Mouse (Mus musculus): ENCODE results near the gene Itgb2l.

The Itgb2l gene

GRCm38 (mm10) chr16:96426671-96427070 lies 16.7 kb downstream of the Itgb2l start:
- DNase-seq (ENCODE audit: low spot score): no peak

GRCm38 (mm10) chr16:96425044-96425443 lies 18.4 kb downstream of the Itgb2l start:
- no peak for DNase-seq (ENCODE audit: low spot score)

- DNase-seq (ENCODE audit: low spot score): no peak
Observed at GRCm38 (mm10) chr16:96408064-96408465, 35.4 kb downstream of the Itgb2l start.

- DNase-seq (ENCODE audit: low spot score): no peak
Observed at GRCm38 (mm10) chr16:96406312-96406711, 37.1 kb downstream of the Itgb2l start.

- no peak for DNase-seq (ENCODE audit: low spot score)
Observed at GRCm38 (mm10) chr16:96402294-96402693, 41.1 kb downstream of the Itgb2l start.

GRCm38 (mm10) chr16:96400046-96400445 lies 43.4 kb downstream of the Itgb2l start:
- no peak for DNase-seq (ENCODE audit: low spot score)

- DNase-seq (ENCODE audit: low spot score): no peak
Observed at GRCm38 (mm10) chr16:96398806-96399205, 44.6 kb downstream of the Itgb2l start.

- DNase-seq (ENCODE audit: low spot score): no peak
Observed at GRCm38 (mm10) chr16:96396013-96396650, 47.3 kb downstream of the Itgb2l start.

GRCm38 (mm10) chr16:96395516-96395915 lies 47.9 kb downstream of the Itgb2l start:
- DNase-seq (ENCODE audit: low spot score): no peak

GRCm38 (mm10) chr16:96391070-96391469 lies 52.3 kb downstream of the Itgb2l start:
- no peak for DNase-seq (ENCODE audit: low spot score)

- DNase-seq (ENCODE audit: low spot score): no peak
Observed at GRCm38 (mm10) chr16:96388481-96388880, 54.9 kb downstream of the Itgb2l start.

- DNase-seq (ENCODE audit: low spot score): no peak
Observed at GRCm38 (mm10) chr16:96387685-96388371, 55.6 kb downstream of the Itgb2l start.

- DNase-seq (ENCODE audit: low spot score): no peak
Observed at GRCm38 (mm10) chr16:96384741-96385140, 58.7 kb downstream of the Itgb2l start.

- no peak for DNase-seq (ENCODE audit: low spot score)
Observed at GRCm38 (mm10) chr16:96382496-96383181, 60.8 kb downstream of the Itgb2l start.

GRCm38 (mm10) chr16:96381435-96381834 lies 62.0 kb downstream of the Itgb2l start:
- DNase-seq (ENCODE audit: low spot score): no peak

GRCm38 (mm10) chr16:96378111-96378510 lies 65.3 kb downstream of the Itgb2l start:
- no peak for DNase-seq (ENCODE audit: low spot score)

GRCm38 (mm10) chr16:96376342-96376741 lies 67.1 kb downstream of the Itgb2l start:
- no peak for DNase-seq (ENCODE audit: low spot score)

GRCm38 (mm10) chr16:96375538-96375937 lies 67.9 kb downstream of the Itgb2l start:
- DNase-seq (ENCODE audit: low spot score): no peak

GRCm38 (mm10) chr16:96372752-96373118 lies 70.7 kb downstream of the Itgb2l start:
- DNase-seq (ENCODE audit: low spot score): no peak
